Mouse (Mus musculus) CH12F3 (cell line): ENCODE data around the gene C1qtnf3.

Experiments used
- in situ Hi-C: fragments of 300-500 bp; cut with MboI; formaldehyde crosslinking; loops from 2 replicates; pipeline ENCODE4 v1.14.3; 2020; ENCODE audit warnings: low sequenced_read_pairs

Gene C1qtnf3

GRCm38 (mm10) chr15:11026801-11027561 is 74.8 kb downstream of the C1qtnf3 start:
- in situ Hi-C loops: no loop called here
